Mouse (Mus musculus): ENCODE measurements at regions not wholly inside any gene's neighbourhood (a gene's known extent, or its start where the extent isn't known, plus 50 kb on each side); places are given as distances from the start of the nearest gene placed in this dataset.
A peak's percentile ranks its signal among the peaks of the same experiment; 100 is the strongest.

DNA sequence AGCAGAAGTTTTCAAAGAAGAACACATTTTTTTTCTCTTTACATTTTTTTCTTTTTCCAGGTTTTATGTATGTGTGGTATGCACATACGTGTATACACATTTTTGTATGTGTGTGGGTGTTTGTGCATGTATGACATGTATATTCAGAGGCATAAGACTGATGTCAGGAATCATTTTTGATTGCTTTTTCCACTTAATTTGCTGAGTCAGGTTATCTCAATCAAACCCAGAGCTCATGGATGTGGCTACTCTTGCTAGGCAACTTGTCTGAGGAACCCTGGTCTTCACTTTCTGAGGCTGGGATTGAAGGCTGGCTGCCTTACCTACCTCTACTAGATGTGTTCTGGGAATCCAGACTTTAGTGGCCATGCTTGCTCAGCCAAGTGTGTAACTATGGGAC lies 174.2 kb upstream of the Stt3b start:
- DNase-seq: no peak

DNA sequence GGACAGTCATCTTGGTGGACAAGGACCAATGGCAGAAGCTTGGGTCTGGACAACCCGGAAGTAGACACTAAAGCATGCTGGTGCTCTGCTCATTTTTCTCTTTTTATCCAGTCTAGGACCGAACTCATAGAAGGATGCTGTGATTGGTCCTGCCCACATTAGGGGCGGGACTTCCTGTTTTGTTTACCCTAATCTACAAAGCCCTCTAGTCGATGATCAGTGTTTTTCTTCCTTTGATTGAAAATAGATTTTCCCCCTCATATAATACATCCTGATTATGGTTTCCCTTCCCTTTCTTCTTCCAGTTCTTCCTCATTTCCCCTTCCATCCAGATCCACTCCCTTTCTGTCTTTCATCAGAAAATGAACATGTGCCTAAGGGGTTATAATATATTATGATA lies 175.0 kb upstream of the Stt3b start:
- no peak for DNase-seq

DNA sequence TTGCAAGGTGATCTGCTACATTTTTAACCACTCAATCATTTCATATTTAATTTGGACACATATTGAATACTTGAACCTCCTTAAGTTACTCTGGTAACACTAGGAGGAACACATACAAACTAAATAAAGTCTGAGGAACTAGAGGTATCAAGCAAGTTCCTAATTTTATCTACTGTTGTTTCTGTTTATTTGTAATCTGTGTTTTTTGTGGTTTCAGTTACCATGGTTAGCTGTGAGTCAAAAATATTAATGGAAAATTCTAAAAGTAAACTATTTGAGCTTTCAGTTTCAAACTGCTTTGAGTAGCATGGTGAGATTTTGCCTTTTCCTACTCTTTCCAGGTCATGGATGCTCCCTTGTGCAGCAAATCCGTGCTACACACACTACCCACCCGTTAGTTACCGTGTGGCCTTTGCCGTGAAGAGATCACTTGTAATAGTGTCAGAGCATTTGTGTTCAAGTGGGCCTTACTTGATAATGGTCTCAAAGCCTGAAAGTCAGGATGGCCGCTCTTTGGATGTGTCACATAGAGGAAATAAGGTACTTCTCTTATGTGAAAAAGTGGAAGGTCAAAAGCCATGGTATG lies 177.0 kb upstream of the Stt3b start:
- DNase-seq: no peak

DNA sequence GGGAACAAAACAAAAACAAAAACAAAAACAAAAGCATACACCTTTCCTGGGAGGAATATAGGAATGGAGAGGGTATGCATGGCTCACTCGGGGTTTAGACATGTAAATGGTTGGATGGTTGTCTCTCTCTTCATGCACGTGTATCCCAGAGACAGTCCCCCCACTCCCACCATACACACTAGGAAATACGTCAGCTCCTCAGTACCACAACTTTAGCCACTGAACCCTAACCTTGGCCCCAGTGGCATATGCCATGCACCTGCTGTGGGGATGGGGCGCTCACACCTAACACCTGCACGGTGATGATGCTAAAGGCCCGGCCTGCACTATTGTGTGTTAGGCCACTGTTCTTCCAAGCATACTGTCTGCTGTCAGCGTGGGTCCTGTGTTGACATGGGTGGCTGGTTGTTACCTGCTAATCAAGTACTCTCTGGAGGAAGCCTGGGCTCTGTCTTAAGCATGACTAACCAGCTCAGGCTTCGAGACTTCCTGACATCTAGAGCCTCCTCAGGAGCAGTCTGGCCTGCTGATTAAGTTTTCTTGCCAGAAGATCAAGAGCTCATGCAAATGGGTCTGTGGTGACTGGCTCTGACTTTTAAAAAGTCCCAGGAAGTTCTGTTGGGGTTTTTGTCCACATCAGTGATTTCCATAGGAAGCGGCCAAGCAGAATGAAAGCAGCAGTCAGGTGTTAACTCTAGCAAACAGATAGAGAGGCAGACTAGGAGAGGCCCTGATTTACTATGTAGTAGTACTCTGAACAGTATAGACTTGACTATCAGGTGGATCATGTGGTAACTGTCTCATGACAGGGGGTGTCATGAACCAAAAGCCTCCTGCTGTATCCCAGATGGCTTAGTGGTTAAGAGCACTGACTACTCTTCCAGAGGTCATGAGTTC lies 178.9 kb upstream of the Stt3b start:
- DNase-seq: peak in 1 of 2 experiments; percentile 8

DNA sequence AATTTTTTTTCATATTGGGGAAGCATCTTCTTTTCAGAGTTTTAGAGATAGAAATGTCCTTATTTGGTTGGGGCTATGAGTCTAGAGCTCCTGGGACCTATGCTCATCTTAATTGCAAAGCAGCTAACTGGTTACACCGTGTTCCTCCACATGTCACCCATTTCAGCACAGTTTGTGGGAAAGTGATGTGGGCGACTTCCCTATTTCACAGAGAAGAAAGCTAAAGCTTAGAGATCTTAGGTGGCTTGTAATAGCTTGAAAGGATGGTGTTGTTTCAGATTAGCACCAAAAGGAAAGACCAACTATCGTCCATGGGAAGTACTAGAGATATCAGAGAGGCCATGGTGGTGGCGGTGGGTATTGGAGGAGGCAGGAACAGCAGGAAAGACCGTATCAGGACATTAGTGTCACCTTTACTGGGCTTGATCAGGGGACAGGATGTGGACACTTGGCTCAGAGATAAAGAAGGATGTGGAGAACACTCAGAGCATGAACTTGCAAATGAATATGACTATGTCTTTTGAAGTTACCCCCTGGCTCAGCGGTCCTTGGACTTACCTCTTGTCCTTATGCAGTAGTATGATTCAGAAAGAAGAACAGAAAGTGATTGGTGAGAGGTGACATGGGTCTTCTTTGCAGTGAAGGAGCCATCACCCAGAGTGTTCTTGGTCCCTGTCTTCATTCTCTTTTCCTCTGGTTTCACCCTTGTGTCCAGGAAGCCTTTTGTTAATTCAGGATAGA lies 182.4 kb upstream of the Stt3b start:
- peak; percentile 22 to 33 for DNase-seq

DNA sequence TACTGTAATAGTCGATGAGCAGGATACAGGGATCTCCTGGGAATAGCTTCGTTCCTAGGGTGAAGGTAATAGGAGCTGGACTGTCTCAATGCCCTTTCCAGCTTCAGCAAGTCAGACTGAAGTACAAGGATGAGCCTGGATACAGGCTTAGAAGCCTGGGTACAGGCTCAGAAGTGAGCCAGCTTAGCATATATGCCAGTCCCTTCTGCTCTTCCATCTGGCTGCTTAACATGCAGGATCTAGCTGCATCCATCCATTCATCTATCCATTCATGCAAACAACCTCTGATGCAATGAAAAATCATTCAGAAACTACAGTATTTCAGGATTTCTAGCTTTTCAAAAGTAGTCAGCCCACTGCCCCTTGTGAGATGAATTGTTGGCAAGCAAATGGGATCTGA lies 183.5 kb upstream of the Stt3b start:
- no peak for DNase-seq

DNA sequence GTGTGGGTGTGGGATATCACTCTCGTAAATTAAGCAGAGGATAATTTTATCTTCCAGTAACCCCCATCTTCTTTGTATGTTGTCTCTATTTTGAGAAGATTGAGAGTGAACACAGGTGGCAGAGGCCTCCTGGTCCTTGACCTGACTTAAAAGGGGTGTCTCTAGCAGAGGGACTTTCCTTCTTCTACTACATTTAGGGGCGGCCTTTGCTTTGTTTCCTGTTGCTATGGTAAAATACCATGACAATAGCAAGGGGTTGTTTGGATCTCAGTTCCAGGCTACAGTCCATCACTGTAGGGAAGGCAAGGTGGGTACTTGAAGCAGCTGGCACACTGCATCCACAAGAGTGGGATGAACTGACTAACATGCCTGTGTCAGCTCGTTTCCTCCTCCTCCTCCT lies 189.3 kb upstream of the Stt3b start:
- DNase-seq: no peak

DNA sequence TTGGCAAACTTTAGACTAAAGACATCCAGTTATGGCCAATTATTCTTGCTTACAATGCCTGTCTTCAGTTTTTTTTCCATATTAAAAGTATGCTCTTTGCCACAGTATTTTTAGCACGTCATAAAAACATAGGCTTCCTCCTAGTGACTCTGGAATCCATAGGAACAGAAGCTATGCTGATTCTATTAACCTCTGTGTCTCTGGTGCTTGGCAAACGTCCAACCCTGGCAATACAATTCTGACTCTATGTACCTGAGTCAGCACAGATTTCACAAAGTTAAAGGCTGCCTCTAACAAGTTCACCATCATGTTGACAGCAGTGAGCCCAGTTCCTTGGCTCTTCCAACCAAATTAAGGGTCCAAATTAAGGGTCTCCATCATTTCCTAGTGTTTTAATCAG lies 194.6 kb upstream of the Stt3b start:
- no peak for DNase-seq

DNA sequence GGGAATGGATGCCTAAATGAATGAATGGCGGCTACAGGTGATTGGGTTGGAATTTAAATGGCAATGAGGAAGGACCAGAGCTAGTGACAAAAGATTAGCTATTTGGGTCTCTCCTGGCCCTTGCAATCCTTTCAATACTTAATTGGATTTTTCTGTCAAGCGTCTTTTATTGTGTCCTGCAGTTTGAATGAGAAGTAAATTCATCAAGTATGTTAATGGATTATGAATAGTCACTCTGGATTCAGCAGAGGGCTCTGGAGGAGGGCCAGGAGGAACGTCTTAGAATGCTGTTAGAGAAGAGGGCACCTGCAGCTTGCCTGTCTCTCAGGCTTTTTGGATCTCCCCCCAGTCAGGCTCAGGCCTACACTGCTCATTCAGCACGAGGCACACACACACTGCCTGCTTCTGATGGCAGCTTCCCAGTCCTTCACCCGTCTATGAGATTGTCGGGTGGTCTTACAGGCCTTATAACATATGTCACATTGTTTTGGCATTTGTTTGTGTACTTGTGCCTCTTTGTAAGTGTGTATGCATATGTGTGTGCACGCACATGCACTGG lies 197.0 kb upstream of the Stt3b start:
- no peak for DNase-seq

DNA sequence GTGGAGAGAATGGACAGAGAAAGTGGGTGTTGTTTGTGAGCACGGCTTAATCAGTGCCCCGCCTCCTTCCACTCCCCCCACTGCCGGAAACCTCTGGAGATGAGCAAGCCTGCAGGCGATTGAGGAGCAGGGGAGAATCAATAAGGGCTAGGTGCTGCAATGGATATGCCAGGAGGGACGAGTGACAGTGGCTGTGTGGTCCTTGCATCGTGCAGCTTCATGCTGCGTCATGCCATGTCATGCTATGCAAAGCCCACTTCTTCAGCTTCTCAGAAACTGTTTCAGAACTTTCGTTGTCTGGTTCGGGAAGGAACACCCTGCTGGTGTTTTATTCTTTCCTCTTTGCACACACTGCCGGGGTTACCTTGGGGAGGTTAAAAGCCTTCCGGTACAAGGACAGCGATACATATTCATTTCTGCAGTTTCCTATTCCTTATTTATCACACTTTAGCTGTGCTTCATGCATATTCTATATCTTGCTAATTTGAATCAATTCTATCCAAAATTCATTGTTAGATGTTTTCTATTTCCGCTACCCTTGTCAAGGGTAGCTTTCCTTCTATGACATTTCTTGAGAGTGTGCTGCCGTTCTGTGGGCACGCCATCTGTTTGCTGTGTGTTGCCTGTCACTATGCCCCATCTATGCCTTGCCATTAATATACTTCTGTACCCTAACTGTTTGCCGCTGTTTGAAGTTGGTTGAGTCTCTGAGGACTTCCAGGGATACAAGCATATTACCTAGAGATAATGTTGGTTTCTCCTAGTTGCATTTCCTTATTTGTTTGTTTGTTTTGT lies 202.8 kb upstream of the Stt3b start:
- DNase-seq: no peak

DNA sequence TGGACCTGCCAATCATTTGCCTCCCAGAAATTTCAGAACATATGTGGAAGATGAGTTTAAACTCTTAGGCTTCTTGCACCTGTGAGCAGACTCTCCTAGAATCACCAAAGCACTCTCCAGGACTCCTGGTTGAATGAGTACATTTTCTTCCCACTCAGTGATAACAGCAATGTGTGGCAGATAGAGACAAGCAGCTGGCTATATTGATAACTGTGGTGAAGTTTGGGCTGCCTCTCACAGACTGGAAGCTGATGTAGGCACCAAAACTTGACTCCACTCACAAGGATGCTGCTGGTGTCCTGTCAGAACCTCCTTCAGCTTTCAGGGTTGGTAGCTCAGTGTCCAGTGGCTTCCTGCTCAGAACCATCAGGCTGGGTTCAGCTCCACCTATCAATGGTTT lies 207.7 kb upstream of the Stt3b start:
- DNase-seq: no peak

DNA sequence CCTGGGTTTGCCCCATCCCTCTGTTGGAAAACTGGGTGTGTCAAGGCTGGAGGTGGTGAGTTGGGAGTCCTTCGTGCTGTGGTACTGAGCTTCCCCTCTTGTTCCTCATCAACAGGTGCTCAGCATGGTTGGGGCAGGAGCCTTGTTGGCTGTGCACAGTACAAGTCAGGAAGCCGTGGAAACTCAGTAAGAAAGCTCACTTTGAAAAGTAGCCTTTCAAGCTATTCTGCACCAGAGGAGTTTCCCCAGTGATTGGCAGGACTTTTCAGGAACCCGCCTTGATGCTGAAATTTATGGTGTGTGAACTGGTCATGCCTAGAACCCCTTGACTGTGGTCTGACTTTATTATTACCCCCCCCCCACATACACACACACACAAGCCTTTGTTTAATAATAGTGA lies 213.9 kb upstream of the Stt3b start:
- no peak for DNase-seq

DNA sequence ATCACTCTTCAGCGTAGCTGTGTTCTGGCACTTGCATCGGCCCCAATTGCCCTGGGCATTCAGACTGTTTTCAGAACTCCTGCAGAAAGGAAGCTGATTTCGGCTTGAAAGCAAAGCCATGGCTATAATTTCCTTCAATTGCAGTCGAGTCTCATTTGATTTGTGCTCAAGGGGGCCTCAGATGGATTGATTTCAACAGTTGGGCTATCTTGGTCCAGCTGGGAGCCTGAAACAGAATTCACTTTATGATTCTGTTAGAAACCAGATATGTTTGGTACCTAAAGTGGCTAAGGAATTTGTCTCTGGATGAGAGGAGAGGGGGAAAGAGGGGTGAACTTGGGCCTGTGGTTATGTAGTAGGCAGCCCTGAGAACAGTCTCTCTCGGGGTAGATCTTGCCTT lies 214.4 kb upstream of the Stt3b start:
- DNase-seq: no peak

DNA sequence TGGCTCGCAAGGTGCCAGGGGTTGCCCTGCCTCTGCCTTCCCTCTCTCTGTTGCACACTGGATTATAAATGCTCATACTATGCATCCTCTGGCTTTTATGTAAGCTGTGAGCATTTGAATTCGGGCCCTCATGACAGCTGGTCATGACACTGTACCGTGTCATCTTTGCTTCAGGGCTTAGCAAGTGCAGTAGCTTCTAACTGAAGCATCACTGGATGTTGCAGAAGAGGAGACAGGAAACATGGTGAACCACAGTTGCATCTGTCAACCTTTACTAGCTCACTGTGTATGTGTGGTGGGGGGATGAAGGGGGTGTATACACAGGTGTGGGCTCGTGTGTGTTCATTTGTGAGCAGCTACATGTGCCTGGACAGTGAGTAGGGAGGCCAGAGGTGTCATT lies 216.1 kb upstream of the Stt3b start:
- DNase-seq: no peak

DNA sequence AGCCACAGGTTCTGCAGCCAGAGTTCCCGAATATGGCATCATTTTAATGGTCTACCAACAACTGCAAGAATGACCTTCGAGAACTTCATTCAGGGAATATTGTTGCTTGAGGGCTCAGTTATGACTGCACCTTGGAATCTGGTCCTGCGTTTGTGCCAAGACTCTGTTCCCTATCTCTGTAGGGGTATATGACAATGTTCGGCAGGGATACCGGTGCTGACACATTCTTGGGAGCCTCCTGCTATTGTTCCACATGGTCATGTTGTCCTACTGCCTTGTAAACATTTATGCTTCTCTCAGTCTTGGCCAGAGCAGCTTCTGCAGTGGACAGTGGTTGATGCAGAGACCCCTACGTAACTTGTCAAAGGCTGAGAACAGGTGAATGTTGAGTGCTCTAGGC lies 216.8 kb upstream of the Stt3b start:
- DNase-seq: peak; percentile 15 to 57

DNA sequence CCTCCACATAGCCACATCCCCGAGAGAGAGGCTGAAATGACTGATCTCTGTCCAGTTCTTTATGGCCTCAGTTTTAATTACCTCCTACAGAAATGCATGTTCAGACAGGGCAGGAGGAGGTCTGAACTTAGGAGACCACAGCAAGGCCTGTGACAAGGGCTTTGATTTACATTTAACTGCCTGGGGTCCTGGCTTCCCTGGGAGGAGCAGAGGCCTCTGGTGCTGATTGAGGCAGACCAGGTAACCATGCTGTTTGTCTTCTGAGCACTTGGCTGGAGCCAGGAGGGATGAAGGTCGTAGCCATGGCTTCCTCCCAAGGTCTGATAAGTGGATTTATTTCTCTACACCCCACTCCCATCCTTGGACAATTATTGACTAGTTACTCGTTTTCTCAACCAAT lies 224.0 kb upstream of the Stt3b start:
- DNase-seq: no peak

DNA sequence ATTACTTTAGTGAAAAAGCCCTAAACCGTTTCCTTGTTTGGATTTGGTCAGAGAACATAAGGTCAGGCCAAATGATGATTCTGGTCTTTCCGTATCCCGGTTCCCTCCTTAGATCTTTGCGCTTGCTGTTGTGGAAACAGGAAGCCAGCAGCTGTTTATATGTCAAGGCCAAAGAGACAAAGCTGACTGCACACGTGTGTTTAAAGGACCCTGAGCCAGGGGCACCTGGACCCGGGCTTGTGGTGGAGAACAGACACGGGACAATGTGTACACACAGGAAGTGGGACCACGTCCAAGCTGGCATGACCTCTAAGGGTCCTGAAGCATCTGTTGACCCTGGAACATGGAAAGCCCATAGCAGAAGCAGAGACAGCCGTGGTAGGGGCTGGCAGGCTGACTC lies 233.4 kb upstream of the Stt3b start:
- DNase-seq: peak; percentile 56 to 75

DNA sequence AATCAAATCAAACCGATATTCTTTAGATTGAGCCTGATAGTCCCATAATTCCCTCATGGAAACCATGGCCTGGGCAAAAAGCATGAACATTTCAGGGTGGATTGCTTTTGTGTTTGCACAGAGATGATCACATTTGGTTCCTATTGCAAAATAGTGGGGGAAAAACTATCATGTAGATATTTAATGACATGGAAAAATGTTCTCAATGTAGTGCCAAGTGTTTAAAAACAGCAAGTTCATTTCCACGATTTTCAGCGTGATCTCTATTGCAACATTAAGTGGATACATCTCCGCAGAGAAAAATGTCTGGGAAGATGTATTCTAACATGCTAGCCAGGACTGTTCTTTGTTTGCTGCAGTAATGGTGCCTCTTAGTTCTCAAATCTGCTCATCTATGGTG lies 235.0 kb upstream of the Stt3b start:
- no peak for DNase-seq

DNA sequence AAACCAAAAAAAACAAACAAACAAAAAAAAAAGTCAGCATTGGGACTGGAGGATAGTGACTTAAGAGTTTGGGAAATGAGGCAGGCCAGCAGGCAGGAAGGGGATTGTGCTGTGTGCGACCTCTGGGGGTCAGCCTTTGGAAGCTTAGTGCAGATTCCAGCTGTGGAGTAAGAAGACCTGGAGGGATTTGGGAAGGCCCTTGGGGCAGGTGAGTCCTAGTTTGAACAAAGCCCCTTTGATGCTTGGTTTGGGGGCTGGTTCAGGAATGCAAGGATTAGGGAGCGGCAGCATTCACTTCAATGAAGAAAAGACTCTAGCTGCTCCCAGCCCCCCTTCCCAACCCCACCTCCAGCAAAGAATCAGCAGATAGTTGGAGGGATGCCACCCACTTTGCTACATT lies 235.6 kb upstream of the Stt3b start:
- no peak for DNase-seq

DNA sequence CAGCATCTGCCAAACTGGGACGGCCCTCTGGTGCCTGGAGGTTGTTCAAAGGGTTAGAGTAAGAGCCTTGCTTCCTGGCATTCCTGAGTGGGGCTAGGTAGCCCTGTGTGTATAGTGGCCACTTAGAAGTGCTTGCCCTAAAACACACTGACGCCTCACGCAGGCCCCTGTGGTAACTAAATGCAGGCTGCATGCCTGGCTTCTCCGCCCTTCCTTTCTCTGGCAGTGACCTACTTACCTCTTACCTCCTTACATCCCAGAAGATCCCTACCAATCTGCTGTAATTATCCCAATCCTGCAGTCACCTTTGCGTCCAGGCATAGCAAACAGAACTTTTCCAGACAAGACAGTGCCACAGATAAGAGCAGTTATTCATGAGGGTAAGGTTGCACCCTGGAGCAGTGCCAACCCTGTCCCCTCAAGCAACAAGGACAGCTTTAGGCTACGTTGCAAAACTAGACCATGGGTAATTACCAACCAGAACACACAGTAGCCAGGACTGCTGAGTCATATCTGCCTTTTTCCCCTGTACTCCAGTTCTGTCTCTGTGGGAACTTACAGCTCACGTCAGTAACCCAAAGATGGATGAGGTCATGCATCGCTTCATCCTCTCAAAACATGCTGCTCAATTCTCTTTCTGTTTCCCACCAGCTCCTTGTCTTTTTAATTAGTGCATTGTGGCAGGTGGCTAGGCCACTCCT lies 237.6 kb upstream of the Stt3b start:
- no peak for DNase-seq

DNA sequence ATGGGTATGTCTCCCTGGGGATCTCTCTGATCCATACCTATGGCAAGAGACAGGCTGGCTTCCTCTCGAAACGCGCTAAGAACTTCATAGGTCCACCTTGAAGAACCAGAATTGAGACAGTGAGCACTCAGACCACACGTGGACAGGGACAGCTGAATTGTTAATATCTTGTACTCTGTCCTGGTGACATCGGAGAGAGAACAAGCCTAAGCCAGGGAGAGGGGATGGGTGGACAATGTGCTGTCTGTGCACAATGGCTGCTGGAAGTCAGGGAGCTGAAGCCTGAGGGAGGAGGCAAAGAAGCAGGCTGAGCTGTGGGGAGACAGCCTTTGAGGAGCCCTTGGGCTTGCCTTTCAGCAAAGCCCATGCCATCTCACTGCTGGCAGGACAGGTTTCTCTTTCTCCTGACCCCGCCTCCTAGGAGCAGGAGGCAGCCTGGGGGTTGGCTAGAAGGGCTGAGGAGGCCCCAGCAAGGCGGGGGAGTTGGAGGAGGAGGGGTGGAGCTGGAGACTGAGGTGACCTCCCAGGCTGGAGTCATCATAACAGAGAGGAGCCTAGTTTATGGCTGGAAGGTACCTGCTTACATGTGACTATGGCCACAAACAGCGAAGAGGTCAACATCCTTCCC lies 238.6 kb upstream of the Stt3b start:
- peak; percentile 19 to 42 for DNase-seq

DNA sequence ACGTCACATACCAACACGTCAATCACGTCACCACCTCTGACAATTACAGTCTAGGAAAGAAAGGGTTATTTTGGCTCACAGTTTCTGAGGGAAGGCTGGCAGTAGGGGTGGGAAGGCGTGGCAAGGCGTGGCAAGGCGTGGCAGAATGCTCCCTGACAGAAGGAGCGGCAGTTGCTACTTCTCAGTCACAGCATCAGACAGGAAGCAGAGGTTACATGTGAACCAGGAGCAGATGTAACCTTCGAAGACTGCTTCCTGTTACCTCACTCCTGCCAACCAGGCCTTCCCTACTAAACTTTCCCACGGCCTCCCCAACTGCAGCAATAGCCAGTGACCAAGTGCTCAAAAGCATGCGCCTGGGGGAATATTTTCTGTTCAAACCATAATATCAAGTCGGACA lies 240.9 kb upstream of the Stt3b start:
- no peak for DNase-seq

All from lung, adult 18-20 months (tissue).